ENCODE assay signal across 26 mouse cellular contexts in the genomic region with DNA sequence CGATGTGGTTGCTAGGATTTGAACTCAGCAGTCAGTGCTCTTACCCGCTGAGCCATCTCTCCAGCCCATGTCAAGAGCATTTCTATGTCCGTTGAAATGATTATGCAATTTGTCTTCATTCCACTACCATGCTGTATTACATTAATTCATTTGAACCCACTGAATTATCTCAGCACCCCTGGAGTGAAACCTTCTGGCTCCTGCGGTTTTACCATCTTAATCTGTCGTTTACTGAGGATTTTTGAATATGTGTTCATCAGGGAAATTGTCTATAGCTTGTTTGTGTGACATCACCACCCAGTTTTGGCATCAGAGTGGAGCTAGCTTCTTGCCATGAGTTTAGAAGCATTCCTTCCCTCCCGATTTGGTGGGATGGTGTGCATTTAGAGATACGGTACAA. TPM values are rescaled to one million over a fixed set of nuclear protein-coding genes. Genes with fewer than 3 reads are reported as not detected.
"Had no signal": no experiment of that assay in that cellular context is flagged by ENCODE, and none has a peak within 500 bp of the region (broad histone marks: within the 10 kb centered on the region; RNA-seq: fewer than 3 reads in every experiment).

No protein-coding gene starts in this region.

- ATAC-seq: midbrain, embryonic 13.5 days; midbrain, embryonic 15.5 days had no signal

- H3K4me2 ChIP-seq: lung, embryonic 14.5 days; midbrain, embryonic 13.5 days; midbrain, embryonic 15.5 days; neural tube, embryonic 13.5 days; neural tube, embryonic 15.5 days had no signal

- H3K4me3 ChIP-seq: midbrain, embryonic 10.5 days; midbrain, embryonic 13.5 days; midbrain, embryonic 15.5 days; myocyte; neural tube, embryonic 13.5 days; neural tube, embryonic 15.5 days had no signal

- H3K27ac ChIP-seq: midbrain, embryonic 10.5 days; midbrain, embryonic 13.5 days; midbrain, embryonic 15.5 days; neural tube, embryonic 13.5 days; neural tube, embryonic 15.5 days had no signal

- H3K4me1 ChIP-seq: midbrain, embryonic 13.5 days; midbrain, embryonic 15.5 days; neural tube, embryonic 13.5 days; neural tube, embryonic 15.5 days had no signal

- H3K9me3 ChIP-seq: midbrain, embryonic 10.5 days; midbrain, embryonic 13.5 days; midbrain, embryonic 15.5 days; neural tube, embryonic 13.5 days; neural tube, embryonic 15.5 days had no signal

- DNase-seq: lung, adult 18-20 months; lung, postnatal 10 days; lung, postnatal 4 days; retina, postnatal 1 day; right cerebral cortex, adult 18-20 months; right cerebral cortex, postnatal 25 days; right cerebral cortex, postnatal 4 days; spleen, adult 18-20 months; thymus, adult 18-20 months; thymus, postnatal 14 days; thymus, postnatal 36 days had no signal

- H3K36me3 ChIP-seq: midbrain, embryonic 10.5 days; midbrain, embryonic 13.5 days; midbrain, embryonic 15.5 days; neural tube, embryonic 13.5 days; neural tube, embryonic 15.5 days had no signal

- H3K27me3 ChIP-seq: midbrain, embryonic 15.5 days; neural tube, embryonic 15.5 days had no signal

- H3K9ac ChIP-seq: lung, embryonic 14.5 days; midbrain, embryonic 13.5 days; midbrain, embryonic 15.5 days; neural tube, embryonic 13.5 days; neural tube, embryonic 15.5 days had no signal

RNA-seq across cellular contexts. Expression of a gene that starts 2.0 kb away (rescaled TPM):
- total RNA-seq: megakaryocyte, adult 5-6 weeks; megakaryocyte-erythroid progenitor cell, adult 5-6 weeks had no signal
- polyA plus RNA-seq: lung, embryonic 14.5 days; lung, embryonic 16.5 days; midbrain, embryonic 10.5 days; midbrain, embryonic 13.5 days; midbrain, embryonic 15.5 days; myocyte; neural tube, embryonic 11.5 days; neural tube, embryonic 13.5 days; neural tube, embryonic 15.5 days; small intestine, adult 2 months; stomach, embryonic 14.5 days; stomach, embryonic 16.5 days; thymus, postnatal 0 days had no signal
